Mouse (Mus musculus) embryo, embryonic 11 days (tissue): ENCODE measurements around the gene Ddx60.

ENCODE experiments used
- DNase-seq: peaks from one replicate; pipeline ENCODE4 v3.0.0-alpha.2; 2015

Gene Ddx60

GRCm38 (mm10) chr8:61989464-61989863 lies 61.6 kb downstream of the Ddx60 start:
- DNase-seq, result peak; percentile 20

GRCm38 (mm10) chr8:61992796-61993195 lies 64.9 kb downstream of the Ddx60 start:
- DNase-seq, result no peak

- DNase-seq, result no peak
These were observed 69.2 kb downstream of the Ddx60 start for GRCm38 (mm10) chr8:61997125-61997524.

- DNase-seq, result no peak
These were observed 86.3 kb downstream of the Ddx60 start for GRCm38 (mm10) chr8:62014166-62014565.

GRCm38 (mm10) chr8:62014582-62014981 lies 86.7 kb downstream of the Ddx60 start:
- no peak for DNase-seq

- no peak for DNase-seq
These were observed 106.5 kb downstream of the Ddx60 start for GRCm38 (mm10) chr8:62034351-62034750.

- DNase-seq, result peak; percentile 30
These were observed 118.9 kb downstream of the Ddx60 start for GRCm38 (mm10) chr8:62046809-62047208.

GRCm38 (mm10) chr8:62060357-62060756 lies 132.5 kb downstream of the Ddx60 start:
- peak; percentile 39 for DNase-seq

GRCm38 (mm10) chr8:62068305-62068704 lies 140.4 kb downstream of the Ddx60 start:
- DNase-seq, result no peak

GRCm38 (mm10) chr8:62080195-62080802 lies 152.4 kb downstream of the Ddx60 start:
- DNase-seq, result peak; percentile 83

GRCm38 (mm10) chr8:62081804-62082203 lies 153.9 kb downstream of the Ddx60 start:
- no peak for DNase-seq
